Mouse (Mus musculus) G1E (cell line): ENCODE measurements around the gene Bptf. TPM values are rescaled to one million over a fixed set of nuclear protein-coding genes. Genes with fewer than 3 reads are reported as not detected.
"Not testable (repeated sequence)": the region's sequence is repeated elsewhere in the genome, so short reads cannot be mapped to it uniquely, and the experiment has no call there.

Source experiments
- ATAC-seq: 2 replicates; pipeline ENCODE4 v1.8.0; 2016; ENCODE audit warnings: mild to moderate bottlenecking; ENCODE audit not compliant: insufficient number of reproducible peaks, poor library complexity, low FRiP score, severe bottlenecking; ENCODE audit errors: extremely low read depth
- DNase-seq: peaks from one replicate; pipeline ENCODE4 v3.0.0; 2012; ENCODE audit warnings: low spot score
- H3K27me3 ChIP-seq: 2 replicates; pipeline ENCODE4 v1.6.1; 2012; ENCODE audit warnings: mild to moderate bottlenecking, low read length, inconsistent platforms; ENCODE audit not compliant: insufficient read depth
- H3K36me3 ChIP-seq: replicated peaks from 2 replicates; pipeline ENCODE3; 2012; ENCODE audit warnings: mild to moderate bottlenecking, inconsistent platforms
- H3K4me1 ChIP-seq: 2 replicates; pipeline ENCODE4 v1.6.1; 2012; ENCODE audit warnings: low read depth, low read length, inconsistent platforms, mixed read lengths; ENCODE audit not compliant: insufficient read depth
- H3K4me3 ChIP-seq: 2 replicates; pipeline ENCODE4 v1.5.1; 2012; ENCODE audit warnings: low read depth, mild to moderate bottlenecking, inconsistent platforms, low read length, moderate library complexity, mixed read lengths
- H3K9me3 ChIP-seq: replicated peaks from 2 replicates; pipeline ENCODE4 v1.6.1; 2012; ENCODE audit warnings: inconsistent platforms
- CTCF ChIP-seq: IDR thresholded peaks from 2 replicates; pipeline ENCODE4 v1.5.1; 2012; ENCODE audit warnings: low read depth, low read length, inconsistent platforms, mixed read lengths
- GATA1 ChIP-seq: IDR thresholded peaks from 2 replicates; pipeline ENCODE4 v1.6.1; 2012; ENCODE audit warnings: borderline replicate concordance, low read length, inconsistent platforms, mixed read lengths
- GATA2 ChIP-seq: IDR thresholded peaks from 2 replicates; pipeline ENCODE4 v1.6.1; 2012; ENCODE audit warnings: low read depth, low read length, inconsistent platforms, borderline replicate concordance
- POLR2AphosphoS5 ChIP-seq: IDR thresholded peaks from 2 replicates; pipeline ENCODE4 v1.6.1; 2012; ENCODE audit warnings: low read depth, low read length, inconsistent platforms; ENCODE audit not compliant: insufficient replicate concordance
- TAL1 ChIP-seq: conservative IDR thresholded peaks from 2 replicates; pipeline ENCODE4 v1.6.1; 2012; ENCODE audit warnings: low read depth, low read length, inconsistent platforms, mixed read lengths
- polyA plus RNA-seq: library from polyadenylated mRNA; stranded (reverse); fragments of >175 nt; gene quantifications from 2 replicates; pipeline ENCODE4 v1.2.3, GENCODE M21; 2012
- total RNA-seq, 2 experiments: library from RNA; stranded (forward) in 1 of 2; stranded (reverse) in 1 of 2; fragments of 200-1000 nt in 1 of 2; fragments of >200 nt in 1 of 2; fragmentation: Nextera tagmentation in 1 of 2; gene quantifications; 2 replicates each; pipeline ENCODE4 v1.2.3; 2014 to 2017

Bptf gene
- total and polyA plus RNA-seq, 3 experiments, result 28.5 to 75.6 (median 53.7) TPM

DNA sequence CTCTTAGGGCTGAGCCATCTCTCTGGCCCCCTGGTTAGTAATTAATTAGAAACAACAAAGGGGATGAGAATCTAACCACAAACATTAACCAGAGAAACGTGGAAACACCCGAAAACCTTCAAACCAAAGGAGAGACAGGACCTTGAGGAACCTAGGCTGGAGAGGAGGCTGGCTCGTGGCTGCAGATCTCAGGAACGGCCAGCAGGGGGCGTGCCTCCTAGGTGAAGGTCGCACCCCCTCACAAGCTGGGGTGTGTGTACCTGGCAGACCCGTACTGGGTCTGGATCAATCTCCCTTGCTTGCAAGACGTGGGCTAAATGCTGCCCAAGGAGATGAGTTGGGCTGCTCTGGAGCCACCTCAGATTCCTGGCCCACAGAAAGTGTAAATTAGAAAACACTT is 113.3 kb downstream of the Bptf start:
- H3K9me3 ChIP-seq, result 0 out of 2 replicates have a peak, but pooled peaks cover 2% of the 10 kb centered on the region
- H3K36me3 ChIP-seq, result no peaks in the 10 kb centered on the region
- no peak for TF ChIP-seq GATA1
- peak; percentile 67 for TF ChIP-seq CTCF
- ATAC-seq (no peak), DNase-seq (no peak)
- H3K4me1 ChIP-seq, result peaks cover 14% of the 10 kb centered on the region
- no peak overlapping the region; the same call in 1 of the 2 replicates for H3K4me3 ChIP-seq
- peaks cover 12% of the 10 kb centered on the region; the same call in 1 of the 2 replicates for H3K27me3 ChIP-seq

DNA sequence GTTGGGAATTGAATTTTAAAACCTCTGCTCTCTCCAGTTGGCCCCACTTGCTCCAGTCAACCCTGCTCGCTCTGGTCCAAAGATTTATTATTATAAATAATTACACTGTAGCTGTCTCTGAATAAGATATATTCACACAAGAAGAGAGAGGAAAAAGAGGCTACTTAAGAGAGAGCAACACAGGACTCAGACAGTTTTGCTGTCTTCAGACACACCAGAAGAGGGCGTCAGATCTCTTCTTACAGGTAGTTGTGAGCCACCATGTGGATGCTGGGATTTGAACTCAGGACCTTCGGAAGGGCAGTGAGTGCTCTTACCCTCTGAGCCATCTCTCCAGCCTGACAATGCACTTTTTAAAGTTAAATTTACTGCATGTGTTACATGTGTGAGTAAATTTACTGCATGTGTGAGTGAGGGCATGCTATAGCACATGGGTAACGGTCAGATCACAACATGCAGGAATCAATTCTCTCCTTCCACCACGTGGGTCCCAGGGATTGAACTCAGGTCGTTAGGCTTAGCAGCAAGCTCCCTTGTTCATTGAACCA is 114.5 kb downstream of the Bptf start:
- peaks cover 5% of the 10 kb centered on the region; the same call in 1 of the 2 replicates for H3K27me3 ChIP-seq
- peaks cover 14% of the 10 kb centered on the region for H3K4me1 ChIP-seq
- no peaks in the 10 kb centered on the region for H3K36me3 ChIP-seq
- DNase-seq, result no peak
- 0 out of 2 replicates have a peak, but pooled peaks cover 2% of the 10 kb centered on the region for H3K9me3 ChIP-seq
- no peak for ATAC-seq
- no peak overlapping the region for H3K4me3 ChIP-seq
- TF ChIP-seq POLR2AphosphoS5 (no peak), TAL1 (no peak), GATA1 (no peak), CTCF (no peak), GATA2 (no peak)

DNA sequence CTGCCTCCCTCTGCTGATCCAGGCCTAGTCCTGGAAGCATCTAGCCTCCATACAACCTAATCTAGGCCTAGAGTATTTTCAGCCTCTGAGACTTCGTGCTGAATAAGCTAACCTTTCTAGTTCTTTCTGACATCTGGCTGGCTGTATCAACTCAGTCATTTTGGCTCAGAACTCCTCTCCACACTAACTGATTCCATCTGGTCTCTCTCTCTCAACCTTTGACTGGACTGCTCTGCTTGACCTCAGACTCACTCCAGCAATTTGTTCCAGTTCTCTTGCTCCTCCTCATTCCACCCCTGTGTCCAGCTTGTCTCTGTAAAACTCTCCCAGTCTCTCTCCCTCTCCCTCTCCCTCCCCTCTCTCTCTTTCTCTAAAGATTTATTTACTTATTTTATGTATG is 115.0 kb downstream of the Bptf start:
- DNase-seq (no peak), ATAC-seq (no peak)
- TF ChIP-seq GATA2 (no peak), POLR2AphosphoS5 (no peak), GATA1 (no peak), CTCF (no peak), TAL1 (no peak)
- Histone ChIP-seq H3K36me3 (no peaks in the 10 kb centered on the region), H3K9me3 (0 out of 2 replicates have a peak, but pooled peaks cover 2% of the 10 kb centered on the region), H3K4me3 (no peak overlapping the region), H3K4me1 (peaks cover 14% of the 10 kb centered on the region), H3K27me3 (no peaks in the 10 kb centered on the region; the same call in 1 of the 2 replicates)

DNA sequence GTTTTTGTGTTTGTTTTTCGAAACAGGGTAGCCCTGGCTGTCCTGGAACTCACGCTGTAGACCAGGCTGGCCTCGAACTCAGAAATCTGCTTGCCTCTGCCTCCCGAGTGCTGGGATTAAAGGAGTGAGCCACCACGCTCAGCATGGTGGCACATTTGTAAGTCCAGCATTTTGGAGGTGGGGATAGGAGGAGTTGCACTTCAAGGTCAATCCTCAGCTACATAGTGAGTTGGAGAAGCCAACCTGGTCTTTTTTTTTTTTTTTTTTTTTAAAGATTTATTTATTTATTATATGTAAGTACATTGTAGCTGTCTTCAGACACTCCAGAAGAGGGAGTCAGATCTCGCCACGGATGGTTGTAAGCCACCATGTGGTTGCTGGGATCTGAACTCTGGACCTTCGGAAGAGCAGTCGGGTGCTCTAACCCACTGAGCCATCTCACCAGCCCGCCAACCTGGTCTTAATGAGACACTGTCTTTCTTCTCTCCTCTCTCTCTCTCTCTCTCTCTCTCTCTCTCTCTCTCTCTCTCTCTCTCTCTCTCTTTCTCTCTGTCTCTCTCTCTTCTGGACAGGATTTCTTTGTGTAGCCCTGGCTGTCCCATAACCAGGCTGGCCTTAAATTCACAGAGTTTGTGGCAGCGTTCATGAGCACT is 116.3 kb downstream of the Bptf start:
- H3K4me3 ChIP-seq, H3K27me3 ChIP-seq, H3K9me3 ChIP-seq, DNase-seq, H3K36me3 ChIP-seq, ATAC-seq: not testable (repeated sequence)
- H3K4me1 ChIP-seq, result peaks cover 22% of the 10 kb centered on the region

DNA sequence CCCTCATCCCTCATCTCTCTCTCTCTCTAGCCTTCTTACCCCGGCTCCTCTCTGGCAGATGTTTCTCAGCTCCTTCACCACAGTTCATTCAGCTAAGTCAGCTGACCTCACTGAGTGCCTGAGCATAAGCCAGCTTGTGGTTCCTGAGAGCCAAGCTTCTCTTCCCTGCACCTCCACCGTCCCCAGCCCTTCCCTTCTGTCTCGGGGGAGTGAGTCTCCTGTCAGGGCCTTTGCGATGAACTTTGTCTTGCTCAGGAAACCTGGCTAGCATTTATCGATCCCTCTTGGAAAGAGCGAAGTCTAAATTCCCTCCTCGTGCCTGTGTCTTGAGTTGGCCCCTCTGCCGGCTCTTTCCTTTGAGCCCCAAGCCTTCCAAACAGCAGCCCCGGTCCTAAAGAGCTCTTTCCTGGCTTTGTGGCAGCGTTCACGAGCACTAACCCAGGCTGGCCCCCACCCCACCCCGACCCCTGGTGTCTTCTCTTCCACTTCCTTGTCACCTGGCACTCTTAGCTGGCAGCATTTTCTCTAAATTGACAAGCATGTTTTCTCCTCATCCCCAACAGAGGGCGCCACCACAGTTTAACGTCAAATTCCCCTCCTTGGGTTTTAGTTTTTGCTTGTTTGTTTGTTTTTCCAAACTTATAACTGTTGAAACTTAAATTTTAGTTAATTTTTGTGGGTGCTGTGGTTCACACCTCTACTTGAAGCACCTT is 117.2 kb downstream of the Bptf start:
- Histone ChIP-seq H3K4me3 (no peak overlapping the region; the same call in 1 of the 2 replicates), H3K9me3 (0 out of 2 replicates have a peak, but pooled peaks cover 2% of the 10 kb centered on the region), H3K36me3 (no peaks in the 10 kb centered on the region), H3K4me1 (peaks cover 22% of the 10 kb centered on the region), H3K27me3 (no peaks in the 10 kb centered on the region)
- TF ChIP-seq GATA2 (no peak), TAL1 (no peak), GATA1 (no peak), POLR2AphosphoS5 (no peak), CTCF (no peak)
- DNase-seq (no peak), ATAC-seq (no peak)

DNA sequence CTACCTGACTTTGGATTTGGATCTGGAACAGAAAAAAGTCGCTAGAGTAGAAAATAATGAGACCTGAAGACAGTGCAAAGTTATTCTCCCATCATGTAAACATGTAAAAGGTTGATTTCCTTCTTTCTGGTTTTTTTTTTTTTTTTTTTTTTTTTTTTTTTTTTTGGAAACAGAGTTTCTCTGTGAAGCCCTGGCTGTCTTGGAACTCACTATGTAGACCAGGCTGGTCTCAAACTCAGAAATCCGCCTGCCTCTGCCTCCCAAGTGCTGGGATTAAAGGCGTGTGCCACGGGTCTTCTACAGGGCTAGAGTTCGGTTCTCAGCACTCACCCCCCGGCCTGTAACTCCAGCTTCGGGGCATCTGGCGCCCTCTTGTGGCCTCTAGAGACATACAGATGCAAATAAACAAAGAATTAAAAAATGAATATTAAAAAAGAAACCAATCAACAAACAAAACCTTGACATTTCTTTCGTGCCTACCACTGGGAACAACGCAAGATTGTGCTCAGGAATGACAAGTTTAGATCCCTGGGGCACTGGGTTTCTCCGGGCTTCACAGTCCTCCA is 117.8 kb downstream of the Bptf start:
- Histone ChIP-seq H3K4me3 (no peak overlapping the region; the same call in 1 of the 2 replicates), H3K27me3 (peaks cover 4% of the 10 kb centered on the region; the same call in 1 of the 2 replicates), H3K36me3 (no peaks in the 10 kb centered on the region), H3K4me1 (peaks cover 18% of the 10 kb centered on the region), H3K9me3 (0 out of 2 replicates have a peak, but pooled peaks cover 2% of the 10 kb centered on the region)
- DNase-seq, result no peak
- TF ChIP-seq POLR2AphosphoS5 (no peak), TAL1 (no peak), GATA1 (no peak), GATA2 (no peak), CTCF (no peak)
- ATAC-seq, result no peak
